Mouse (Mus musculus) effector memory CD4-positive, alpha-beta T cell, adult 5 months (primary cell): Measurements from ENCODE around the gene Olfr394. TPM values are rescaled to one million over a fixed set of nuclear protein-coding genes. Genes with fewer than 3 reads are reported as not detected.

Source experiments
- polyA plus RNA-seq: library from polyadenylated mRNA; unstranded; fragments of 100-300 nt; shearing (Covaris generic); gene quantifications from one replicate; pipeline ENCODE4 v1.2.1, GENCODE M21; 2017

The Olfr394 gene
- polyA plus RNA-seq, result not detected

GRCm38 (mm10) chr11:73890671-73891070, at the start of gene Olfr394:
Gene Olfr394 (minus strand): TSS chr11:73890771.

DNA sequence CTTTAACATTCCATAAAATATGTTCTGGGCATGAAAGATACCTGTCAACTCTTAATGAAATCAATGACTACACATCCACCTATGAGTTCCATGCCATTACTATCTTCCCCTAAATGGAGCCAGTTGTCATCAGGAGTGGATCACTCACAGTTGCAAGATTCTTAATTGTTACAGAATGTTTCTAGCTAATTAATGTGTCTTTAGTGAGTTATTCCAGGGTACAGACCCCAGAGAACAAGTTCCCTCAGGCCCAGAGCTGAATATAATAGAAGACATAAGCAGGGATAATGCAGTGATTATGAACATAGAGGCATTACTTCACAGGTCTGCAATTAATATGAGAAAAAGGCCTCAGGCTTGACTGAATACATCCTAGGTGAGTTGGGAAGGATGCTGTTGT, 45.8 kb upstream of the Olfr394 start, which contains the start of gene Olfr23:
Gene Olfr23 (plus strand): TSS at position 301 of the 400 bp plus-strand sequence.

DNA sequence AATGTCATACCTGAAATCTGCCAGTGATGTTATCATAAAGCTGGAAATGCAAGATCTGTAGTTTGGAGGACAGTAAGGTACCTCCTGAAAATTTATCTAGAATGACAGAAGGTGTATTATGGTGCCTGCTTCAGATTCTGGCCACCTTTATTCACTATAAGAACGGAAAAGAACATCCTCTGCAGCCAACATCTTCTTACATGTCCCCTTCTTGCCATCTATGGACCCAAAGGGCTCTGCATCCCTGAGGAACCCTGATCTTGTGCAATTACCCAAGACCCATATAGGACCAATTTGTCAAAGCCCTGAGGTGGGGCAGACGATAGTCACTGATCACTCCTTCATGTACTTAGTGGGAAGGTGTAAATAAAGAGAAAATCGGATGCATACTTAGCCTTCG, 18.6 kb upstream of the Olfr394 start, which contains the start of gene Olfr395:
Gene Olfr395 (minus strand): TSS at position 101 of the 400 bp plus-strand sequence.

GRCm38 (mm10) chr11:73851354-73851753, 39.2 kb downstream of the Olfr394 start, which contains the start of gene Olfr393:
Gene Olfr393 (minus strand): TSS chr11:73851454.

Other genes starting within 250 kb of the Olfr394 start
- not detected for gene Zfp735, start 202.0 kb downstream of the Olfr394 start, polyA plus RNA-seq
- gene Olfr389, start 110.1 kb downstream of the Olfr394 start, polyA plus RNA-seq, result not detected
- gene Olfr390, start 107.8 kb downstream of the Olfr394 start, polyA plus RNA-seq, result not detected
- gene Olfr391-ps, start 87.7 kb downstream of the Olfr394 start, polyA plus RNA-seq, result not detected
- not detected for gene Olfr392, start 73.7 kb downstream of the Olfr394 start, polyA plus RNA-seq
- gene Olfr393, start 39.3 kb downstream of the Olfr394 start, polyA plus RNA-seq, result not detected
- not detected for gene Olfr395, start 18.5 kb upstream of the Olfr394 start, polyA plus RNA-seq
- gene Olfr23, start 45.9 kb upstream of the Olfr394 start, polyA plus RNA-seq, result not detected
- not detected for gene Olfr397, start 70.0 kb upstream of the Olfr394 start, polyA plus RNA-seq
- gene Olfr398, start 99.6 kb upstream of the Olfr394 start, polyA plus RNA-seq, result not detected
- not detected for gene Olfr139, start 165.8 kb upstream of the Olfr394 start, polyA plus RNA-seq
- not detected for gene Olfr399, start 165.8 kb upstream of the Olfr394 start, polyA plus RNA-seq
- not detected for gene Zfp616, start 179.2 kb upstream of the Olfr394 start, polyA plus RNA-seq
- not detected for gene Olfr401, start 222.9 kb upstream of the Olfr394 start, polyA plus RNA-seq